Mouse (Mus musculus) liver, adult 2 months (tissue): ENCODE measurements around the gene Myo18b. TPM values are rescaled to one million over a fixed set of nuclear protein-coding genes. Genes with fewer than 3 reads are reported as not detected.

Source experiments
- DNase-seq: peaks from one replicate; pipeline ENCODE4 v3.0.0-alpha.2; 2011; ENCODE audit warnings: low read depth, low spot score; ENCODE audit errors: extremely low read depth
- H3K27ac ChIP-seq: fragments of 200-500 bp; replicated peaks from 2 replicates; pipeline ENCODE4 v1.5.1; 2012; ENCODE audit warnings: low read depth, mild to moderate bottlenecking, control low read depth, inconsistent platforms, low read length; ENCODE audit not compliant: insufficient read depth
- H3K27me3 ChIP-seq: fragments of 200-500 bp; 2 replicates; pipeline ENCODE4 v1.6.1; 2012; ENCODE audit warnings: mild to moderate bottlenecking, moderate library complexity, low read length, inconsistent platforms; ENCODE audit not compliant: control insufficient read depth, insufficient read depth
- H3K36me3 ChIP-seq: fragments of 200-500 bp; 2 replicates; pipeline ENCODE4 v1.6.1; 2012; ENCODE audit warnings: low read length, inconsistent platforms; ENCODE audit not compliant: control insufficient read depth, insufficient read depth
- H3K4me1 ChIP-seq: fragments of 200-500 bp; 2 replicates; pipeline ENCODE4 v1.6.1; 2011; ENCODE audit warnings: low read length; ENCODE audit not compliant: control insufficient read depth, insufficient read depth
- H3K4me3 ChIP-seq: fragments of 200-500 bp; 2 replicates; pipeline ENCODE4 v1.5.1; 2011; ENCODE audit warnings: low read depth, mild to moderate bottlenecking, control low read depth, low read length, moderate library complexity; ENCODE audit not compliant: insufficient read depth
- H3K79me2 ChIP-seq: fragments of 200-500 bp; 2 replicates; pipeline ENCODE4 v1.6.1; 2012; ENCODE audit warnings: inconsistent platforms, mild to moderate bottlenecking, low read length, moderate library complexity; ENCODE audit not compliant: control insufficient read depth, insufficient read depth
- H3K9ac ChIP-seq: fragments of 200-500 bp; 2 replicates; pipeline ENCODE4 v1.6.1; 2012; ENCODE audit warnings: low read depth, mild to moderate bottlenecking, control low read depth, inconsistent platforms, low read length
- CTCF ChIP-seq: fragments of 200-500 bp; IDR thresholded peaks from 2 replicates; pipeline ENCODE4 v1.5.1; 2011; ENCODE audit warnings: low read depth, low read length, control low read depth
- POLR2A ChIP-seq: fragments of 200-500 bp; IDR thresholded peaks from 2 replicates; pipeline ENCODE4 v1.6.1; 2011; ENCODE audit warnings: low read length, control low read depth; ENCODE audit not compliant: insufficient read depth; ENCODE audit errors: extremely low read depth
- WGBS: fragments of 180-500 bp; shearing (Covaris S2); methylation state at CpG from one replicate; pipeline ENCODE4 v1.1.7; 2018; 5-methylcytosine and 5-hydroxymethylcytosine counted together
- polyA plus RNA-seq: library from polyadenylated mRNA; depleted of rRNA; stranded (reverse); fragments of >200 nt; gene quantifications from 2 replicates; pipeline ENCODE4 v1.2.3, GENCODE M21; 2012
- total RNA-seq: library from RNA; depleted of rRNA; stranded (reverse); fragments of >200 nt; gene quantifications from 2 replicates; pipeline ENCODE4 v1.2.3, GENCODE M21; 2014

Gene Myo18b
- total and polyA plus RNA-seq, 2 experiments: 0.04 to 0.28 TPM

GRCm38 (mm10) chr5:112788441-112788840 is 107.7 kb downstream of the Myo18b start:
- H3K27ac ChIP-seq: no peak overlapping the region
- 89% methylated on average over 2 of the region's 2 CpGs for WGBS
- TF ChIP-seq CTCF (no peak), POLR2A (no peak)
- H3K4me1 ChIP-seq: no peaks in the 10 kb centered on the region
- no peaks in the 10 kb centered on the region for H3K27me3 ChIP-seq
- H3K9ac ChIP-seq: no peak overlapping the region
- DNase-seq: no peak
- no peaks in the 10 kb centered on the region for H3K36me3 ChIP-seq
- H3K4me3 ChIP-seq: no peak overlapping the region
- no peaks in the 10 kb centered on the region for H3K79me2 ChIP-seq

GRCm38 (mm10) chr5:112786788-112787187 is 109.4 kb downstream of the Myo18b start:
- Histone ChIP-seq H3K27me3 (no peaks in the 10 kb centered on the region), H3K4me1 (no peaks in the 10 kb centered on the region), H3K36me3 (no peaks in the 10 kb centered on the region), H3K9ac (no peak overlapping the region), H3K4me3 (no peak overlapping the region), H3K27ac (no peak overlapping the region), H3K79me2 (no peaks in the 10 kb centered on the region)
- TF ChIP-seq POLR2A (no peak), CTCF (no peak)
- no peak for DNase-seq
- WGBS: 79% methylated on average over 6 of the region's 6 CpGs

- no peaks in the 10 kb centered on the region for H3K79me2 ChIP-seq
- H3K9ac ChIP-seq: no peak overlapping the region
- DNase-seq: no peak
- no peak for TF ChIP-seq POLR2A
- no peak for TF ChIP-seq CTCF
- H3K27me3 ChIP-seq: no peaks in the 10 kb centered on the region
- no peaks in the 10 kb centered on the region for H3K4me1 ChIP-seq
- no peaks in the 10 kb centered on the region for H3K36me3 ChIP-seq
- no peak overlapping the region for H3K4me3 ChIP-seq
- WGBS: 74% methylated on average over 8 of the region's 8 CpGs
- H3K27ac ChIP-seq: no peak overlapping the region
Observed at GRCm38 (mm10) chr5:112786031-112786430, 110.1 kb downstream of the Myo18b start.

- no peak for DNase-seq
- 81% methylated on average over 7 of the region's 7 CpGs for WGBS
Observed at GRCm38 (mm10) chr5:112781719-112782118, 114.4 kb downstream of the Myo18b start.

GRCm38 (mm10) chr5:112781231-112781630 is 114.9 kb downstream of the Myo18b start:
- TF ChIP-seq CTCF (no peak), POLR2A (no peak)
- no peak overlapping the region for H3K4me3 ChIP-seq
- H3K27ac ChIP-seq: no peak overlapping the region
- no peaks in the 10 kb centered on the region for H3K4me1 ChIP-seq
- H3K79me2 ChIP-seq: no peaks in the 10 kb centered on the region
- H3K27me3 ChIP-seq: no peaks in the 10 kb centered on the region
- DNase-seq: no peak
- no peaks in the 10 kb centered on the region for H3K36me3 ChIP-seq
- H3K9ac ChIP-seq: no peak overlapping the region
- WGBS: 89% methylated on average over 4 of the region's 4 CpGs

More at GRCm38 (mm10) chr5:112781719-112782118, 114.4 kb downstream of the Myo18b start:
- TF ChIP-seq CTCF (no peak), POLR2A (no peak)
- no peaks in the 10 kb centered on the region for H3K36me3 ChIP-seq
- H3K4me1 ChIP-seq: no peaks in the 10 kb centered on the region
- H3K9ac ChIP-seq: no peak overlapping the region
- no peaks in the 10 kb centered on the region for H3K79me2 ChIP-seq
- no peak overlapping the region for H3K27ac ChIP-seq
- H3K27me3 ChIP-seq: no peaks in the 10 kb centered on the region
- H3K4me3 ChIP-seq: no peak overlapping the region

GRCm38 (mm10) chr5:112780383-112780782 is 115.8 kb downstream of the Myo18b start:
- Histone ChIP-seq H3K4me1 (no peaks in the 10 kb centered on the region), H3K36me3 (no peaks in the 10 kb centered on the region), H3K9ac (no peak overlapping the region), H3K79me2 (no peaks in the 10 kb centered on the region), H3K27me3 (no peaks in the 10 kb centered on the region), H3K27ac (no peak overlapping the region), H3K4me3 (no peak overlapping the region)
- TF ChIP-seq CTCF: no peak
- no peak for TF ChIP-seq POLR2A
- DNase-seq: no peak
- WGBS: 72% methylated on average over 5 of the region's 5 CpGs
